Mouse (Mus musculus) bone marrow, adult 2 months (tissue): ENCODE results near the gene H2-M10.6.

ENCODE experiments used
- CTCF ChIP-seq: fragments of 200-500 bp; IDR thresholded peaks from 2 replicates; pipeline ENCODE4 v1.5.1; 2011; ENCODE audit warnings: low read length, control low read depth; ENCODE audit not compliant: control insufficient read depth, insufficient read depth
- POLR2A ChIP-seq: fragments of 200-500 bp; IDR thresholded peaks from 2 replicates; pipeline ENCODE4 v1.6.1; 2011; ENCODE audit warnings: low read depth, mild to moderate bottlenecking, control low read depth, low read length, borderline replicate concordance; ENCODE audit not compliant: control insufficient read depth

GRCm38 (mm10) chr17:36849992-36850391, 38.0 kb downstream of the H2-M10.6 start:
- TF ChIP-seq CTCF (no peak), POLR2A (no peak)
